Mouse (Mus musculus) brain, embryonic 18.5 days (tissue): ENCODE results near the gene Gpr27.

Experiments used
- DNase-seq: peaks from one replicate; pipeline ENCODE4 v3.0.0-alpha.2; 2012; ENCODE audit warnings: low read depth, low spot score

Gene Gpr27

GRCm38 (mm10) chr6:99677325-99677724, 15.2 kb upstream of the Gpr27 start:
- no peak for DNase-seq

GRCm38 (mm10) chr6:99678108-99678507, 14.4 kb upstream of the Gpr27 start:
- DNase-seq: no peak

- DNase-seq: no peak
These were observed 8.5 kb upstream of the Gpr27 start for GRCm38 (mm10) chr6:99683974-99684373.

- no peak for DNase-seq
These were observed 7.6 kb upstream of the Gpr27 start for GRCm38 (mm10) chr6:99684899-99685298.

- no peak for DNase-seq
These were observed 4.0 kb upstream of the Gpr27 start for GRCm38 (mm10) chr6:99688513-99688912.

GRCm38 (mm10) chr6:99691666-99692205, 743 bp upstream of the Gpr27 start:
- no peak for DNase-seq

GRCm38 (mm10) chr6:99692916-99693841, 700 bp downstream of the Gpr27 start:
- DNase-seq: no peak

- DNase-seq: no peak
These were observed 8.0 kb downstream of the Gpr27 start for GRCm38 (mm10) chr6:99700484-99700883.

GRCm38 (mm10) chr6:99711576-99712101, 19.2 kb downstream of the Gpr27 start:
- no peak for DNase-seq

- DNase-seq: no peak
These were observed 20.8 kb downstream of the Gpr27 start for GRCm38 (mm10) chr6:99713256-99713655.

GRCm38 (mm10) chr6:99715191-99715590, 22.7 kb downstream of the Gpr27 start:
- no peak for DNase-seq

- DNase-seq: no peak
These were observed 23.4 kb downstream of the Gpr27 start for GRCm38 (mm10) chr6:99715913-99716312.

GRCm38 (mm10) chr6:99721032-99721431, 28.6 kb downstream of the Gpr27 start:
- DNase-seq: no peak

- DNase-seq: no peak
These were observed 29.9 kb downstream of the Gpr27 start for GRCm38 (mm10) chr6:99722390-99722789.

- no peak for DNase-seq
These were observed 33.6 kb downstream of the Gpr27 start, which contains the start of gene Prok2 for GRCm38 (mm10) chr6:99725971-99726561. Gene Prok2, minus strand, starts transcription at chr6:99726392.

- no peak for DNase-seq
These were observed 34.3 kb downstream of the Gpr27 start for GRCm38 (mm10) chr6:99726576-99727303.

- no peak for DNase-seq
These were observed 37.4 kb downstream of the Gpr27 start for GRCm38 (mm10) chr6:99729853-99730252.

GRCm38 (mm10) chr6:99731926-99732325, 39.4 kb downstream of the Gpr27 start:
- no peak for DNase-seq

- no peak for DNase-seq
These were observed 40.2 kb downstream of the Gpr27 start for GRCm38 (mm10) chr6:99732673-99733072.

- no peak for DNase-seq
These were observed 42.2 kb downstream of the Gpr27 start for GRCm38 (mm10) chr6:99734666-99735065.

GRCm38 (mm10) chr6:99742866-99743265, 50.4 kb downstream of the Gpr27 start:
- DNase-seq: no peak
